Mouse (Mus musculus): ENCODE measurements around the gene Setd1a. TPM values are rescaled to one million over a fixed set of nuclear protein-coding genes. Genes with fewer than 3 reads are reported as not detected.

The Setd1a gene
- 10.0 and 10.7 TPM in 2 replicates for polyA plus RNA-seq (2015; fragmentation: Nextera tagmentation; extraction: Ambion mirVana)

GRCm38 (mm10) chr7:127776426-127776825, at the start of gene Setd1a:
Gene Setd1a (plus strand): TSS chr7:127776670.

GRCm38 (mm10) chr7:127732066-127732465, 44.4 kb upstream of the Setd1a start, which contains the start of gene Ctf2:
Gene Ctf2 (minus strand): TSS chr7:127732166.

GRCm38 (mm10) chr7:127744366-127745045, 32.0 kb upstream of the Setd1a start, which contains the start of gene Fbxl19:
Gene Fbxl19 (plus strand): TSS chr7:127744543.

GRCm38 (mm10) chr7:127769651-127770038, 6.8 kb upstream of the Setd1a start, which contains the start of gene Orai3:
Gene Orai3 (plus strand): TSS chr7:127769815.

GRCm38 (mm10) chr7:127785308-127785707, 8.8 kb downstream of the Setd1a start, which contains the start of gene Gm49388:
Gene Gm49388 (plus strand): TSS chr7:127785608.

GRCm38 (mm10) chr7:127800435-127801009, 24.1 kb downstream of the Setd1a start, which contains the start of gene Hsd3b7:
Gene Hsd3b7 (plus strand): TSS chr7:127800604.

GRCm38 (mm10) chr7:127824176-127824871, 47.9 kb downstream of the Setd1a start, which contains the start of the genes Stx4a and Stx1b:
Gene Stx4a (plus strand): TSS chr7:127824294.
Gene Stx1b (minus strand): TSS chr7:127824549.

Other genes starting within 250 kb of the Setd1a start
- 1.2 and 3.3 TPM in 2 replicates for gene Tmem265, start 215.3 kb upstream of the Setd1a start, polyA plus RNA-seq (2015; fragmentation: Nextera tagmentation; extraction: Ambion mirVana)
- gene Phkg2, start 203.3 kb upstream of the Setd1a start, polyA plus RNA-seq (2015; fragmentation: Nextera tagmentation; extraction: Ambion mirVana), result 19.5 and 21.8 TPM in 2 replicates
- gene Ccdc189, start 188.1 kb upstream of the Setd1a start, polyA plus RNA-seq (2015; fragmentation: Nextera tagmentation; extraction: Ambion mirVana), result 7.2 and 7.5 TPM in 2 replicates
- gene Rnf40, start 187.9 kb upstream of the Setd1a start, polyA plus RNA-seq (2015; fragmentation: Nextera tagmentation; extraction: Ambion mirVana), result 18.0 and 21.5 TPM in 2 replicates
- gene Zfp629, start 160.9 kb upstream of the Setd1a start, polyA plus RNA-seq (2015; fragmentation: Nextera tagmentation; extraction: Ambion mirVana), result 4.0 and 5.4 TPM in 2 replicates
- gene Bcl7c, start 67.7 kb upstream of the Setd1a start, polyA plus RNA-seq (2015; fragmentation: Nextera tagmentation; extraction: Ambion mirVana), result 60.6 and 71.5 TPM in 2 replicates
- gene Ctf1, start 63.9 kb upstream of the Setd1a start, polyA plus RNA-seq (2015; fragmentation: Nextera tagmentation; extraction: Ambion mirVana), result 6.8 and 6.9 TPM in 2 replicates
- gene Ctf2, start 44.5 kb upstream of the Setd1a start, polyA plus RNA-seq (2015; fragmentation: Nextera tagmentation; extraction: Ambion mirVana), result 0.08 TPM in 1 of 2 replicates, not detected in the other
- 0.54 and 0.74 TPM in 2 replicates for gene Fbxl19, start 32.1 kb upstream of the Setd1a start, polyA plus RNA-seq (2015; fragmentation: Nextera tagmentation; extraction: Ambion mirVana)
- 12.2 and 15.0 TPM in 2 replicates for gene Orai3, start 6.9 kb upstream of the Setd1a start, polyA plus RNA-seq (2015; fragmentation: Nextera tagmentation; extraction: Ambion mirVana)
- not detected in 2 replicates for gene Gm49388, start 8.9 kb downstream of the Setd1a start, polyA plus RNA-seq (2015; fragmentation: Nextera tagmentation; extraction: Ambion mirVana)
- gene Hsd3b7, start 23.9 kb downstream of the Setd1a start, polyA plus RNA-seq (2015; fragmentation: Nextera tagmentation; extraction: Ambion mirVana), result 14.8 and 28.9 TPM in 2 replicates
- 54.6 and 62.0 TPM in 2 replicates for gene Stx4a, start 47.6 kb downstream of the Setd1a start, polyA plus RNA-seq (2015; fragmentation: Nextera tagmentation; extraction: Ambion mirVana)
- gene Stx1b, start 47.9 kb downstream of the Setd1a start, polyA plus RNA-seq (2015; fragmentation: Nextera tagmentation; extraction: Ambion mirVana), result 1.3 TPM in 2 replicates
- gene Zfp646, start 99.6 kb downstream of the Setd1a start, polyA plus RNA-seq (2015; fragmentation: Nextera tagmentation; extraction: Ambion mirVana), result 3.4 and 3.6 TPM in 2 replicates
- 7.1 and 7.3 TPM in 2 replicates for gene Zfp668, start 100.2 kb downstream of the Setd1a start, polyA plus RNA-seq (2015; fragmentation: Nextera tagmentation; extraction: Ambion mirVana)
- 0.91 and 1.0 TPM in 2 replicates for gene Prss53, start 114.3 kb downstream of the Setd1a start, polyA plus RNA-seq (2015; fragmentation: Nextera tagmentation; extraction: Ambion mirVana)
- not detected in 2 replicates for gene Gm21974, start 118.8 kb downstream of the Setd1a start, polyA plus RNA-seq (2015; fragmentation: Nextera tagmentation; extraction: Ambion mirVana)
- 145 and 153 TPM in 2 replicates for gene Vkorc1, start 118.9 kb downstream of the Setd1a start, polyA plus RNA-seq (2015; fragmentation: Nextera tagmentation; extraction: Ambion mirVana)
- 110 and 114 TPM in 2 replicates for gene Bckdk, start 127.4 kb downstream of the Setd1a start, polyA plus RNA-seq (2015; fragmentation: Nextera tagmentation; extraction: Ambion mirVana)
- gene Kat8, start 135.8 kb downstream of the Setd1a start, polyA plus RNA-seq (2015; fragmentation: Nextera tagmentation; extraction: Ambion mirVana), result 20.8 and 22.2 TPM in 2 replicates
- 0.18 and 0.77 TPM in 2 replicates for gene Prss8, start 153.4 kb downstream of the Setd1a start, polyA plus RNA-seq (2015; fragmentation: Nextera tagmentation; extraction: Ambion mirVana)
- 14.3 and 14.4 TPM in 2 replicates for gene Prss36, start 170.1 kb downstream of the Setd1a start, polyA plus RNA-seq (2015; fragmentation: Nextera tagmentation; extraction: Ambion mirVana)
- gene Fus, start 190.8 kb downstream of the Setd1a start, polyA plus RNA-seq (2015; fragmentation: Nextera tagmentation; extraction: Ambion mirVana), result 165 and 191 TPM in 2 replicates
- 55.0 and 60.4 TPM in 2 replicates for gene Pycard, start 217.2 kb downstream of the Setd1a start, polyA plus RNA-seq (2015; fragmentation: Nextera tagmentation; extraction: Ambion mirVana)
- 49.1 and 51.6 TPM in 2 replicates for gene Trim72, start 227.3 kb downstream of the Setd1a start, polyA plus RNA-seq (2015; fragmentation: Nextera tagmentation; extraction: Ambion mirVana)

Data from skeletal muscle tissue, postnatal 0 days (tissue).